Mouse (Mus musculus): ENCODE results near the gene Ly6g6f. TPM values are rescaled to one million over a fixed set of nuclear protein-coding genes. Genes with fewer than 3 reads are reported as not detected.

Ly6g6f gene
- total and polyA plus RNA-seq, 2 experiments = 0.07 TPM; not detected in 1

- H3K27ac ChIP-seq (replicated peaks; ENCODE audit: insufficient read depth, low read depth, low read length) = no peak overlapping the region
- TF ChIP-seq CTCF (IDR thresholded peaks at IDR 0.05; ENCODE audit: low read depth, low read length) (no peak), POLR2A (IDR thresholded peaks at IDR 0.05; ENCODE audit: extremely low read depth, insufficient read depth, low read length) (no peak)
- no peak overlapping the region for H3K4me3 ChIP-seq (ENCODE audit: insufficient read depth, low read depth, low read length)
- DNase-seq (ENCODE audit: extremely low read depth, low read depth, low spot score) = no peak
- 74% methylated on average over 6 of the region's 6 CpGs for WGBS
- H3K9ac ChIP-seq (ENCODE audit: low read depth, low read length) = no peak overlapping the region
- H3K79me2 ChIP-seq (ENCODE audit: control insufficient read depth, insufficient read depth, low read length) = no peaks in the 10 kb centered on the region
- no peaks in the 10 kb centered on the region for H3K4me1 ChIP-seq (ENCODE audit: control insufficient read depth, insufficient read depth, low read length)
- H3K36me3 ChIP-seq (ENCODE audit: control insufficient read depth, insufficient read depth, low read length) = no peaks in the 10 kb centered on the region
- H3K27me3 ChIP-seq (ENCODE audit: control insufficient read depth, insufficient read depth, low read length) = peaks cover 2% of the 10 kb centered on the region; the same call in 1 of the 2 replicates
Measured at GRCm38 (mm10) chr17:35070556-35071229, 14.7 kb downstream of the Ly6g6f start.

DNA sequence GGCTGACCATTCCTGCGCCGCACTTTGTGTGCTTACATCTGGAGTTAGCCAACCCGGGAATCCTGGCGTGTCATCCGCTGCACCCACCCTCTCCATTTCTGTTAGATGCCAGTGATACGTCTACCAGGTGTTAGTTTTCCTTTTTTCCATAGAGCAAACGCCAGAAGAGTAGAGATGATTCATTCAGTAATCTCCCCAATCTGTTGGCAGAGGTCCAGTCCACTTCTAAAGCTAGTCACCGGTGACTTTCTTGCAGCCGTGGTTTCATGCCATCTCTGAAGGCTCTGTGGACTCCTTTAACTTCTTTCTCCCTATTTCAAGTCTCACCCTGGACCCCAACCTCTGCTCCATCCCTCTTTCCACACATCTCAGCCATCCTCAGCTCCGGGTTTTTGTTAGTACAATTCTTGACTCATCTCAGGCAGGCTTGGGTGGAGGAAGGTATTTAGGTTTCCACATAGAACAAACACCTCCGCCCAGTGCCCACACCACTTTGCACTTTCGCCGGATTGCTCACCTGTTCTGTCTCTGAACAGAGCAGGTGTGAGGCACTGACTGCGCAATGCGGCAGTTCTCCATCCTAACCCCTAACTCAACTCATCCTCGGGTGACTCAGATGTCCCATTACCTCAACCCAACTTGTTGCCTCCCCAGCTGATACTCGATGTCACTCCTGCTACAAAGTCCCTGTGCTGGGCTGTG lies 17.0 kb downstream of the Ly6g6f start:
- no peak overlapping the region for H3K27ac ChIP-seq (replicated peaks; ENCODE audit: insufficient read depth, low read depth, low read length)
- H3K9ac ChIP-seq (ENCODE audit: low read depth, low read length) = no peak overlapping the region
- peaks cover 2% of the 10 kb centered on the region; the same call in 1 of the 2 replicates for H3K27me3 ChIP-seq (ENCODE audit: control insufficient read depth, insufficient read depth, low read length)
- no peaks in the 10 kb centered on the region for H3K79me2 ChIP-seq (ENCODE audit: control insufficient read depth, insufficient read depth, low read length)
- TF ChIP-seq POLR2A (IDR thresholded peaks at IDR 0.05; ENCODE audit: extremely low read depth, insufficient read depth, low read length) (no peak), CTCF (IDR thresholded peaks at IDR 0.05; ENCODE audit: low read depth, low read length) (no peak)
- H3K4me1 ChIP-seq (ENCODE audit: control insufficient read depth, insufficient read depth, low read length) = no peaks in the 10 kb centered on the region
- no peak overlapping the region for H3K4me3 ChIP-seq (ENCODE audit: insufficient read depth, low read depth, low read length)
- DNase-seq (ENCODE audit: extremely low read depth, low read depth, low spot score) = no peak
- WGBS = 70% methylated on average over 17 of the region's 17 CpGs
- no peaks in the 10 kb centered on the region for H3K36me3 ChIP-seq (ENCODE audit: control insufficient read depth, insufficient read depth, low read length)

- Histone ChIP-seq H3K4me3 (ENCODE audit: insufficient read depth, low read depth, low read length) (peak within 1 kb of the TSS; percentile 24), H3K36me3 (ENCODE audit: control insufficient read depth, insufficient read depth, low read length) (no peaks in the 10 kb centered on the region), H3K9ac (ENCODE audit: low read depth, low read length) (no peak within 1 kb of the TSS), H3K27me3 (ENCODE audit: control insufficient read depth, insufficient read depth, low read length) (peaks cover 2% of the 10 kb centered on the region; the same call in 1 of the 2 replicates), H3K79me2 (ENCODE audit: control insufficient read depth, insufficient read depth, low read length) (no peaks in the 10 kb centered on the region), H3K27ac (replicated peaks; ENCODE audit: insufficient read depth, low read depth, low read length) (no peak within 1 kb of the TSS), H3K4me1 (ENCODE audit: control insufficient read depth, insufficient read depth, low read length) (no peaks in the 10 kb centered on the region)
- DNase-seq (ENCODE audit: extremely low read depth, low read depth, low spot score) = no peak
- TF ChIP-seq CTCF (IDR thresholded peaks at IDR 0.05; ENCODE audit: low read depth, low read length) (no peak), POLR2A (IDR thresholded peaks at IDR 0.05; ENCODE audit: extremely low read depth, insufficient read depth, low read length) (no peak)
- WGBS = 50% methylated on average over 10 of the region's 10 CpGs
Measured at GRCm38 (mm10) chr17:35066084-35066483, 19.3 kb downstream of the Ly6g6f start, which contains the start of gene Mpig6b. TSS of gene Mpig6b (minus strand) at chr17:35066184.

DNA sequence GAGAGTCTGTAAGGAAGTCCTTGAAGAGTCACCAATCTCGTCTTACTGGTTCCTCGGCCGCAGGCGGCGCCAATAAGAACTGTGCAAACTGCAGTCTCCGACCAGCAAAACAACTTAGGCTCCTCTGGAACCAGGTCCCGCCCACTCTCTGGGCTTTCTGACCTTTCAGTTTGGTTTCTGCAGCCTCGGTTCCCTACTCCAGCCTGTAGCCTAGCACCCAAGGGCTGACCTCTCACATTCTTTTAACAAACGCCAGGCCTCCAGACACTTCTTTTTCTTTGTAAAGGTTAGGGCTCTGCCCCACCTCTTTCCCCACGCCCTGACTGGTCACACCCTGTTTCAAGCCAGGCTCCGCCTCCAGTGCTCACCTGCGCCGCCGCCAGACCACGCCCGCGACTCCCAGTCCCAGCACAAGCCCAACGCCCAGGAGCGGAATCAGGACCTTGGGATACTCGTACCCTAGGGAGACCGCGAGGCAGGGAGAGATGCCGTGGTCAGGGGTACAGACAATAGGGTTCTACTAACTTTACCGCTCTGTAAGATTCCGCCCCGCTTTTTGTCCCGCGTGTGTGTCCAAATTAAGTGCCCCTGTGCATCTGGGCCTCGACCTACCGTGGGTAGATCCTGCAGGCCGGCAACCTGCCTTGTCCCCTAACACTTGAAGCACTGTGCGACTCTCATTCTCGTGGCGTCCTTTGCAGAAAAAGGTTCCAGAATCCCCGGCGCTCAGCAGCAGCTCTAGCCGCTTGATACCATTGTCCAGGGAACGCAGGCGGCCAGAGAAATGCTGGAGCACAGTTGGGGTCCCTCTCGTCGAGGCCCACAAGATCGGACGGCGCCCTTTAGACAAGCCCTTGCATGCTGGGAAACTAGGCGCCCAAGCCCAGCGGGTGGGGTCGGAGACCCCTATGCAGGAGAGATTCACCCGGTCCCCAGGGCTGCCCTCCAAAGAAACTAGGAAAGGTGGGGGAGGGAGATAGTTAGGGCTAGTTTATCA lies 20.2 kb downstream of the Ly6g6f start, which contains the start of gene Ly6g6c:
Gene Ly6g6c, plus strand, starts transcription at position 438 of the 997 bp plus-strand sequence.
- no peaks in the 10 kb centered on the region for H3K36me3 ChIP-seq (ENCODE audit: control insufficient read depth, insufficient read depth, low read length)
- no peak for TF ChIP-seq POLR2A (IDR thresholded peaks at IDR 0.05; ENCODE audit: extremely low read depth, insufficient read depth, low read length)
- TF ChIP-seq CTCF (IDR thresholded peaks at IDR 0.05; ENCODE audit: low read depth, low read length) = no peak
- peaks cover 2% of the 10 kb centered on the region; the same call in 1 of the 2 replicates for H3K27me3 ChIP-seq (ENCODE audit: control insufficient read depth, insufficient read depth, low read length)
- H3K9ac ChIP-seq (ENCODE audit: low read depth, low read length) = no peak within 1 kb of the TSS
- 5% methylated on average over 48 of the region's 48 CpGs for WGBS
- no peak for DNase-seq (ENCODE audit: extremely low read depth, low read depth, low spot score)
- H3K27ac ChIP-seq (replicated peaks; ENCODE audit: insufficient read depth, low read depth, low read length) = no peak within 1 kb of the TSS
- peak within 1 kb of the TSS; percentile 24 for H3K4me3 ChIP-seq (ENCODE audit: insufficient read depth, low read depth, low read length)
- no peaks in the 10 kb centered on the region for H3K4me1 ChIP-seq (ENCODE audit: control insufficient read depth, insufficient read depth, low read length)
- no peaks in the 10 kb centered on the region for H3K79me2 ChIP-seq (ENCODE audit: control insufficient read depth, insufficient read depth, low read length)

- Histone ChIP-seq H3K27me3 (ENCODE audit: control insufficient read depth, insufficient read depth, low read length) (peaks cover 2% of the 10 kb centered on the region; the same call in 1 of the 2 replicates), H3K9ac (ENCODE audit: low read depth, low read length) (no peak overlapping the region), H3K4me1 (ENCODE audit: control insufficient read depth, insufficient read depth, low read length) (peaks cover under 1% of the 10 kb centered on the region; the same call in 1 of the 2 replicates), H3K27ac (replicated peaks; ENCODE audit: insufficient read depth, low read depth, low read length) (no peak overlapping the region), H3K36me3 (ENCODE audit: control insufficient read depth, insufficient read depth, low read length) (no peaks in the 10 kb centered on the region), H3K79me2 (ENCODE audit: control insufficient read depth, insufficient read depth, low read length) (no peaks in the 10 kb centered on the region), H3K4me3 (ENCODE audit: insufficient read depth, low read depth, low read length) (no peak overlapping the region)
- TF ChIP-seq POLR2A (IDR thresholded peaks at IDR 0.05; ENCODE audit: extremely low read depth, insufficient read depth, low read length) (no peak), CTCF (IDR thresholded peaks at IDR 0.05; ENCODE audit: low read depth, low read length) (no peak)
- no peak for DNase-seq (ENCODE audit: extremely low read depth, low read depth, low spot score)
- 45% methylated on average over 10 of the region's 10 CpGs for WGBS
Measured at GRCm38 (mm10) chr17:35064378-35064877, 21.0 kb downstream of the Ly6g6f start.

Measured in liver, adult 2 months (tissue).